Mouse (Mus musculus): ENCODE measurements at regions not wholly inside any gene's neighbourhood (a gene's known extent, or its start where the extent isn't known, plus 50 kb on each side); places are given as distances from the start of the nearest gene placed in this dataset.
A peak's percentile ranks its signal among the peaks of the same experiment; 100 is the strongest.

DNA sequence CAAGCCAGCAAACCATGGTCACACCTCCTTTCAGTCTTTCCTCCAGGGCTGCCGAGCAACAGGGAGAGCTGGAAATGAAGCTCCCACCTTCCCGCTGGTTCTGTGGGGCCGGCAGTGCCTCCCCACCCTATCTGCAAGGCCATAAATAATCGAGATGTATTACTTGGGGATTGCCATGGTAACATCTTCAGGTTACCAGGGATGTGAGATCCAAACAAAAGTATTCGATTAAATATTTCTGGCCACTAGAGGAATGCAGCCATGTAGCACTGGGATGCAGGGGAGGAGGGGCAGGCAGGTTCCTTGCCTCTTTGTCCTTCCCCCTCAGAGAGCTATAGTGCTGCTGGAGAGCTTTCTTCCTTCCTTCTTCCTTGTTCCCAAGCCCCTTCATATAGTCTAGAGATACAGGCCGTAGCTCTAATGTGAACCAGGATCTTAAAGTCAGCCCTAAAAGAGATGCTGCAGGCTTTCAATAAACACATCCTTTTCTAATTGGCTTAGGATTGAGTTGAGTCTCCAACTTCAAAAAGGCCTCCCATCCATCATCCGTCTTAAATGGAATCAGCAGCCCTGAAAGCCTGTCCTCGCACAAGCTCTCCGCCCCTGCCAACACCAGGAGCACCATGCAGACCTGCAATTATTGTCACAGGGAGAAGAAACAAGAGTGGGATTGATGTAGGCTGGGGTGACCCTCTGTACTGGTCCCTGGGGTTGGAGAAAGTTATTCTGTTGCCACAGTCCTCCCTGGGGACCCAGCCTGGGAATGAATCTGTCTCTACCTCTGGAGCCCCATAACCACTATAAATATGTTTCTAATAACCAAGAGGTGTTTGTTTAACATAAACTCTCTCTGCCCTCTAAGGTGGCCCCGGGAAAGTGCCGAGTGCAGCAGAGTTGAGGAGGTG lies 290.6 kb upstream of the 4931429L15Rik start:
- Histone ChIP-seq H3K4me1 (peaks cover 21% of the 10 kb centered on the region; the same call in 1 of the 2 replicates), H3K9ac (no peak overlapping the region), H3K27me3 (no peaks in the 10 kb centered on the region), H3K4me2 (replicated peaks) (no peak overlapping the region), H3K27ac (no peak overlapping the region), H3K9me3 (no peaks in the 10 kb centered on the region), H3K36me3 (no peaks in the 10 kb centered on the region), H3K4me3 (no peak overlapping the region)
- ATAC-seq (ENCODE audit: insufficient number of reproducible peaks, insufficient read depth, low FRiP score, low TSS enrichment), result no peak
- WGBS, result 36% methylated on average over 11 of the region's 11 CpGs

GRCm38 (mm10) chr9:46608695-46609094 lies 288.9 kb upstream of the 4931429L15Rik start:
- Histone ChIP-seq H3K36me3 (no peaks in the 10 kb centered on the region), H3K27ac (no peak overlapping the region), H3K4me3 (no peak overlapping the region), H3K4me1 (peaks cover 25% of the 10 kb centered on the region; the same call in 1 of the 2 replicates), H3K4me2 (replicated peaks) (no peak overlapping the region), H3K27me3 (no peaks in the 10 kb centered on the region), H3K9me3 (no peaks in the 10 kb centered on the region), H3K9ac (no peak overlapping the region)
- 87% methylated on average over 8 of the region's 8 CpGs for WGBS
- no peak for ATAC-seq (ENCODE audit: insufficient number of reproducible peaks, insufficient read depth, low FRiP score, low TSS enrichment)

DNA sequence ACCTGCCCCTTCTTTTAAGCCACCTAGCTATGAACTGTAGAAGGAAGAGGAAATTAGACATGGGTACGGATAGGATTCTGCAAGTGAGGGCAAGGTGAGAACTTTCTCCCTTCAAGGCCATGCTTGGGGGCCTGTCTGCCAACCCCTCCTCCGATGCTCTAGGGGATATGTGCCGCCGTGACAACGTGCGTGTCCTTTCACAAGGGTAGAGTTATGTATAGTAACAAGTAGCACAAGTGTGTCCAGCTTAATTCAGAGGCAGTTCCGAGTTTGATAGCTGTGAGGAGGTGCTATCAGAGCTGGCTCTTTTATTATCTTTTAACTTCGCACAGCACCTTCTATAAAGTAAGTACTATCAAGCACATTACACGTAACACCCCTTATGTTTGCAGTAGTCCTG lies 281.0 kb upstream of the 4931429L15Rik start:
- no peak for ATAC-seq (ENCODE audit: insufficient number of reproducible peaks, insufficient read depth, low FRiP score, low TSS enrichment)
- 75% methylated on average over 9 of the region's 9 CpGs for WGBS

DNA sequence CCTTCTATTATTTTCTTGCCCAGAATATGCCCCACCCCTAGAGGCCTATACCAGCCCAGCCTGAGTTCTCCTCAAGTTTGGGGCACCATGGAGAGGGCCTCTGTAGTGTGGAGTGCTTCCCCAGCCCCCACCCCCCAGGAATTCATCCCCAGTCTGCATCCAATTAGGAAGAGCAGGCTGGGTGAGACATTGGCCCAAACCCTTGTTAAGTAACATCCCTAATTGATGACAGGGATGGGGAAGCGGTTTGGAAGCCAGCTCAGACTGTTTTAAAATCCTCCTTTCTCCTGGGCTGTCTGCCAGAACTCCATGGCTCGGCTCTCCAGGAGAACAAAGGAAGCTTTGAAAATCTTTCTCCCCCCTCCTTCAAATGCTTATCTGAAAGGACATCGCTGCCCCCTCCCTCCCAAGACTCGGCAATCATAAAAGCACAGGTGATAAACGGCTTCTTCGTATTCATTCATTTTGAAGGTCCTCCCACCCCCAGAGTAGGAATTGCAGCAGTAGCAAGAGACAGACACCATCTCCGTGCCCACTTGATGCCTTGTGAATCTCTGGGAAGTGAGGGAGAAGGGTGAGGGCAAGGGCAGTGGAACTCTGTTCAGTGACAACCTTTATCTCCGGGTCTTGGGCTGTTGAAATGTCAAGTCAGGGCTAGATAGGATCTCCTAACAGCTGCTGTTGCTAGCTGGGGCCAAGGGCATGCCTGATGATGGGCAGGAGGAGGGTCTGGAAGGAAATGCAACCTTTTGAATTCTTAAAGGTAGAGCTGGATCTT lies 280.3 kb upstream of the 4931429L15Rik start:
- H3K4me3 ChIP-seq, result no peak overlapping the region
- no peak overlapping the region for H3K9ac ChIP-seq
- H3K27me3 ChIP-seq, result no peaks in the 10 kb centered on the region
- H3K4me1 ChIP-seq, result peaks cover 36% of the 10 kb centered on the region
- no peaks in the 10 kb centered on the region for H3K36me3 ChIP-seq
- WGBS, result 10% methylated on average over 8 of the region's 8 CpGs
- peak; percentile 71; the same call in 1 of the 2 replicates for ATAC-seq (ENCODE audit: insufficient number of reproducible peaks, insufficient read depth, low FRiP score, low TSS enrichment)
- H3K4me2 ChIP-seq (replicated peaks), result 0 out of 2 replicates have a peak overlapping the region, but pooled peaks have one; percentile 1
- H3K27ac ChIP-seq, result peak overlapping the region; percentile 83
- no peaks in the 10 kb centered on the region for H3K9me3 ChIP-seq

More for the DNA sequence above, 281.0 kb upstream of the 4931429L15Rik start:
- Histone ChIP-seq H3K9ac (no peak overlapping the region), H3K9me3 (no peaks in the 10 kb centered on the region), H3K36me3 (no peaks in the 10 kb centered on the region), H3K4me1 (peaks cover 36% of the 10 kb centered on the region), H3K27me3 (no peaks in the 10 kb centered on the region), H3K4me3 (no peak overlapping the region), H3K4me2 (replicated peaks) (no peak overlapping the region), H3K27ac (peak overlapping the region; percentile 83)

- Histone ChIP-seq H3K4me3 (no peak overlapping the region), H3K36me3 (no peaks in the 10 kb centered on the region), H3K4me2 (replicated peaks) (no peak overlapping the region), H3K27me3 (no peaks in the 10 kb centered on the region), H3K9me3 (no peaks in the 10 kb centered on the region), H3K27ac (no peak overlapping the region), H3K9ac (no peak overlapping the region), H3K4me1 (peaks cover 31% of the 10 kb centered on the region)
- WGBS, result 94% methylated on average over 6 of the region's 6 CpGs
- ATAC-seq (ENCODE audit: insufficient number of reproducible peaks, insufficient read depth, low FRiP score, low TSS enrichment), result no peak
Observed at GRCm38 (mm10) chr9:46598518-46598917, 278.7 kb upstream of the 4931429L15Rik start.

- Histone ChIP-seq H3K27ac (no peak overlapping the region), H3K27me3 (no peaks in the 10 kb centered on the region), H3K9ac (no peak overlapping the region), H3K36me3 (no peaks in the 10 kb centered on the region), H3K9me3 (no peaks in the 10 kb centered on the region), H3K4me2 (replicated peaks) (no peak overlapping the region), H3K4me3 (no peak overlapping the region), H3K4me1 (no peaks in the 10 kb centered on the region)
- WGBS, result 72% methylated on average over 6 of the region's 6 CpGs
- ATAC-seq (ENCODE audit: insufficient number of reproducible peaks, insufficient read depth, low FRiP score, low TSS enrichment), result no peak
Observed at GRCm38 (mm10) chr9:46593444-46593843, 273.7 kb upstream of the 4931429L15Rik start.

DNA sequence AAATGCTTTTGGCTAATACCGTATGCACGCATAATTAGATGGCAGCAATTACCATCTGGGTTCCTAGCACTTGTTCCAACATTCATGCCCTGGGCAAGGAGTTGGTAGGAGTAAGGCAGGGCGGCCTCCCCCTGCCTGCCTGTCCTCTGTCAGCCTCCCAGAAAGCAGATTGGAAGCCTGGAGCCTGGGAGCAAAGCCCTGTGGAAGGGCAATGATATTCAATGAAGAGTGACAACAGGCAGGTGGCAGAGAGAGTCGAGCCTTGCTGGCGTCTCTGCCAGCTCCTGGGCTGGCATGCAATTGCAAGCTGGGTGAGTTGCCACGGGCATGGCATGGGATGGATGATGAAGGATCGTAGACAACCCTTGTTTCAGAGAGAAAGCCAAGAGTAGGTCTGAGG lies 273.1 kb upstream of the 4931429L15Rik start:
- Histone ChIP-seq H3K4me3 (no peak overlapping the region), H3K9me3 (no peaks in the 10 kb centered on the region), H3K9ac (no peak overlapping the region), H3K4me2 (replicated peaks) (no peak overlapping the region), H3K4me1 (no peaks in the 10 kb centered on the region), H3K27me3 (no peaks in the 10 kb centered on the region), H3K36me3 (no peaks in the 10 kb centered on the region), H3K27ac (no peak overlapping the region)
- 92% methylated on average over 7 of the region's 7 CpGs for WGBS
- no peak for ATAC-seq (ENCODE audit: insufficient number of reproducible peaks, insufficient read depth, low FRiP score, low TSS enrichment)

- Histone ChIP-seq H3K4me2 (replicated peaks) (no peak overlapping the region), H3K9ac (no peak overlapping the region), H3K4me1 (no peaks in the 10 kb centered on the region), H3K4me3 (no peak overlapping the region), H3K9me3 (no peaks in the 10 kb centered on the region), H3K27ac (no peak overlapping the region), H3K36me3 (no peaks in the 10 kb centered on the region), H3K27me3 (no peaks in the 10 kb centered on the region)
- 84% methylated on average over 8 of the region's 8 CpGs for WGBS
- no peak for ATAC-seq (ENCODE audit: insufficient number of reproducible peaks, insufficient read depth, low FRiP score, low TSS enrichment)
Observed at GRCm38 (mm10) chr9:46586818-46587217, 267.0 kb upstream of the 4931429L15Rik start.

DNA sequence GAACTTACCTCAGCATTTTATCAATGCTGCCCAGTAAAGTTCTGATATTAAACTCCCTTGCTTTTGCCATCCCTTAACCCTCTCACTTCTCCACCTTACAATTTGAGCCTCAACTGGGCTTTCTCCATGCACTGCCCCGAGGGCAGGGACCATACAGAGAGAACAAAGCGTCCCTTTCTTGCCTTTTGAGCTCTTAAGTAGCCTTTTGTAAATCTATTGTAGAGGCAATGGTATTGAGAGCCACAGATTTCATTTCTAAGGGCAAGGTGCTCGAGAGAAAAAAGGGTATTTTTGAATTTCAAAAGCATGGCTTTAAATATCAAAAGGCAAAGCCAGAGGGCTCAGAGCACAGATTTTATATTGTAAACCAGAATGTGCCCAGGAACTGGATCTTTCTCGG lies 262.1 kb upstream of the 4931429L15Rik start:
- Histone ChIP-seq H3K4me1 (no peaks in the 10 kb centered on the region), H3K27me3 (no peaks in the 10 kb centered on the region), H3K27ac (no peak overlapping the region), H3K4me2 (replicated peaks) (no peak overlapping the region), H3K9me3 (peaks cover 7% of the 10 kb centered on the region; the same call in 1 of the 2 replicates), H3K36me3 (no peaks in the 10 kb centered on the region), H3K4me3 (no peak overlapping the region), H3K9ac (no peak overlapping the region)
- 14% methylated on average over 4 of the region's 4 CpGs for WGBS
- no peak for ATAC-seq (ENCODE audit: insufficient number of reproducible peaks, insufficient read depth, low FRiP score, low TSS enrichment)

DNA sequence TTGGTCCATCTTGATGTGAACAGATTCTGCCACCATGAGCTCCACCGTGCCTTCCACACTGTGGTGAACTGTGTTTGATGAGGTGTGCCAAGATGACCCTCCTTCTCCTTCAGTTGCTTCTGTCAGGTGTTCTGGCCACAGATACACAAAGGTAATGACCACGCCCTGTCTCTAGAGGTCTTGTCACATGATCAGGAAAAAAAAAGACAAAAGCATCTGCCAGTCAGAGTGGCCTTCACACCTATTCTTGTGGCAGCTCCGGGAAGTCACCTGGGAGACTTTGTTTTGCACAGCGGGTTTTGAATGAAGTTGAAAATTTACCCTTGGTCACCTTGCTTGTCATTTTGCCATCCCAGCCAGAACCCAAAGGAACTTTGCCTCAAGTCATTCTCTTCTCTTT lies 242.5 kb upstream of the 4931429L15Rik start:
- Histone ChIP-seq H3K9ac (no peak overlapping the region), H3K27me3 (no peaks in the 10 kb centered on the region), H3K4me2 (replicated peaks) (no peak overlapping the region), H3K4me3 (no peak overlapping the region), H3K9me3 (no peaks in the 10 kb centered on the region), H3K36me3 (no peaks in the 10 kb centered on the region), H3K27ac (no peak overlapping the region), H3K4me1 (no peaks in the 10 kb centered on the region)
- no peak for ATAC-seq (ENCODE audit: insufficient number of reproducible peaks, insufficient read depth, low FRiP score, low TSS enrichment)
- 90% methylated on average over 4 of the region's 4 CpGs for WGBS

DNA sequence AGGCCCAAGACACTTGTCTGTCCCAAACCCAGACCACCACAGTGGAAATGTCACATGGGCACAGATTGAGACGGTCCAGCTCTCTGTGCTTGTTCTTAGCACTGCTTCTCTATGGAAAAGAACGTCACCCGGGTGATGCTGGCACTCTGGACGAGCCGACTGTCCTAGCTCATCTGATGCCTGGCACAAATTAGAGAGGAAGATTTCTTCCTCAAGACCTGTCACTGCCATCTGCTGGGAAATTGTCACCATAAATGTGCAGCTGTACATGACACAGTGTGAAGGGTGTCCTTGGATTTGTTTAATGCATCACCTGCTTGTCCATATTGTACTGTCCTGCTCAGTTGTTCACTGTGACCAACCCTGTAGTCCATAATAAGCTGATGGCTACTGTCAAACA lies 238.7 kb upstream of the 4931429L15Rik start:
- Histone ChIP-seq H3K36me3 (no peaks in the 10 kb centered on the region), H3K9me3 (no peaks in the 10 kb centered on the region), H3K27me3 (no peaks in the 10 kb centered on the region), H3K4me3 (no peak overlapping the region), H3K4me2 (replicated peaks) (no peak overlapping the region), H3K9ac (no peak overlapping the region), H3K27ac (no peak overlapping the region), H3K4me1 (no peaks in the 10 kb centered on the region)
- no peak for ATAC-seq (ENCODE audit: insufficient number of reproducible peaks, insufficient read depth, low FRiP score, low TSS enrichment)
- WGBS, result 88% methylated on average over 5 of the region's 5 CpGs

GRCm38 (mm10) chr9:46557781-46558180 lies 238.0 kb upstream of the 4931429L15Rik start:
- H3K4me1 ChIP-seq, result no peaks in the 10 kb centered on the region
- H3K4me3 ChIP-seq, result no peak overlapping the region
- no peaks in the 10 kb centered on the region for H3K27me3 ChIP-seq
- 43% methylated on average over 5 of the region's 5 CpGs for WGBS
- H3K4me2 ChIP-seq (replicated peaks), result no peak overlapping the region
- no peak overlapping the region for H3K27ac ChIP-seq
- ATAC-seq (ENCODE audit: insufficient number of reproducible peaks, insufficient read depth, low FRiP score, low TSS enrichment), result no peak
- H3K36me3 ChIP-seq, result no peaks in the 10 kb centered on the region
- no peak overlapping the region for H3K9ac ChIP-seq
- H3K9me3 ChIP-seq, result no peaks in the 10 kb centered on the region
